Mouse (Mus musculus) macrophage (primary cell): Measurements from ENCODE around the gene Noxo1. TPM values are rescaled to one million over a fixed set of nuclear protein-coding genes. Genes with fewer than 3 reads are reported as not detected.
"Not testable (repeated sequence)": the region's sequence is repeated elsewhere in the genome, so short reads cannot be mapped to it uniquely, and the experiment has no call there.

Experiments
- H3K27ac ChIP-seq: fragments of 350-480 bp; formaldehyde crosslinking; 2 replicates; pipeline ENCODE4 v1.9.0; 2021
- H3K36me3 ChIP-seq: fragments of 350-480 bp; formaldehyde crosslinking; 2 replicates; pipeline ENCODE4 v1.9.0; 2021; ENCODE audit errors: inconsistent target
- H3K4me3 ChIP-seq: fragments of 350-480 bp; formaldehyde crosslinking; 2 replicates; pipeline ENCODE4 v1.9.0; 2021; ENCODE audit errors: inconsistent target
- H3K79me2 ChIP-seq: fragments of 350-480 bp; formaldehyde crosslinking; 2 replicates; pipeline ENCODE4 v1.9.0; 2021; ENCODE audit errors: inconsistent target
- whole genome bisulfite sequencing: methylation state at CpG from one replicate; pipeline ENCODE4 v1.1.7; 2026; ENCODE audit warnings: inconsistent platforms; ENCODE audit not compliant: missing documents; 5-methylcytosine and 5-hydroxymethylcytosine counted together
- polyA plus RNA-seq: library from polyadenylated mRNA; stranded (reverse); fragments of 250-400 nt; gene quantifications from 3 replicates; pipeline ENCODE4 v1.2.4, GENCODE M21; 2018; ENCODE audit warnings: inconsistent platforms

The Noxo1 gene
- polyA plus RNA-seq, 1 experiment from 2014 or later: 0.50 TPM

- 57% methylated on average over 5 of the region's 5 CpGs for WGBS
- peaks cover 23% of the 10 kb centered on the region; the same call in 1 of the 2 replicates for H3K36me3 ChIP-seq
- H3K4me3 ChIP-seq: no peak overlapping the region
- no peaks in the 10 kb centered on the region for H3K79me2 ChIP-seq
- no peak overlapping the region for H3K27ac ChIP-seq
These were observed 2.0 kb downstream of the Noxo1 start for GRCm38 (mm10) chr17:24697985-24698384.

GRCm38 (mm10) chr17:24698715-24699114, 2.7 kb downstream of the Noxo1 start:
- no peak overlapping the region for H3K4me3 ChIP-seq
- H3K27ac ChIP-seq: no peak overlapping the region
- 85% methylated on average over 9 of the region's 9 CpGs for WGBS
- peaks cover 24% of the 10 kb centered on the region; the same call in 1 of the 2 replicates for H3K36me3 ChIP-seq
- H3K79me2 ChIP-seq: no peaks in the 10 kb centered on the region

GRCm38 (mm10) chr17:24699473-24699872, 3.4 kb downstream of the Noxo1 start:
- Histone ChIP-seq H3K27ac (no peak overlapping the region), H3K36me3 (peaks cover 31% of the 10 kb centered on the region; the same call in 1 of the 2 replicates), H3K4me3 (no peak overlapping the region), H3K79me2 (no peaks in the 10 kb centered on the region)
- 80% methylated on average over 2 of the region's 2 CpGs for WGBS

- WGBS: 98% methylated on average over 7 of the region's 9 CpGs
- Histone ChIP-seq H3K36me3 (peaks cover 33% of the 10 kb centered on the region; the same call in 1 of the 2 replicates), H3K79me2 (peaks cover 8% of the 10 kb centered on the region; the same call in 1 of the 2 replicates), H3K4me3 (no peak overlapping the region), H3K27ac (no peak overlapping the region)
These were observed 5.2 kb downstream of the Noxo1 start for GRCm38 (mm10) chr17:24701251-24701650.

- Histone ChIP-seq H3K79me2 (peaks cover 17% of the 10 kb centered on the region; the same call in 1 of the 2 replicates), H3K27ac (no peak overlapping the region), H3K4me3 (no peak overlapping the region), H3K36me3 (peaks cover 25% of the 10 kb centered on the region; the same call in 1 of the 2 replicates)
- WGBS: 88% methylated on average over 3 of the region's 3 CpGs
These were observed 9.8 kb downstream of the Noxo1 start for GRCm38 (mm10) chr17:24705821-24706220.

- Histone ChIP-seq H3K79me2 (peaks cover 17% of the 10 kb centered on the region; the same call in 1 of the 2 replicates), H3K27ac (peak within 1 kb of the TSS; percentile 51), H3K4me3 (peak within 1 kb of the TSS; percentile 91), H3K36me3 (peaks cover 12% of the 10 kb centered on the region; the same call in 1 of the 2 replicates)
- WGBS: 3% methylated on average over 32 of the region's 32 CpGs
These were observed 11.2 kb downstream of the Noxo1 start, which contains the start of gene Tbl3 for GRCm38 (mm10) chr17:24706982-24707800. Tbl3 (minus strand) TSS chr17:24707660.

- H3K4me3 ChIP-seq: peak overlapping the region; percentile 91
- H3K27ac ChIP-seq: peak overlapping the region; percentile 51
- H3K79me2 ChIP-seq: peaks cover 17% of the 10 kb centered on the region; the same call in 1 of the 2 replicates
- 3% methylated on average over 23 of the region's 24 CpGs for WGBS
- H3K36me3 ChIP-seq: peaks cover 10% of the 10 kb centered on the region; the same call in 1 of the 2 replicates
These were observed 11.9 kb downstream of the Noxo1 start for GRCm38 (mm10) chr17:24707801-24708425.

GRCm38 (mm10) chr17:24708646-24709045, 12.6 kb downstream of the Noxo1 start:
- peak overlapping the region; percentile 91 for H3K4me3 ChIP-seq

GRCm38 (mm10) chr17:24715556-24715955, 19.5 kb downstream of the Noxo1 start:
- Histone ChIP-seq H3K4me3 (no peak overlapping the region), H3K27ac (no peak overlapping the region), H3K79me2 (peaks cover 14% of the 10 kb centered on the region), H3K36me3 (no peaks in the 10 kb centered on the region)
- whole genome bisulfite sequencing: 93% methylated on average over 6 of the region's 6 CpGs

More at GRCm38 (mm10) chr17:24708646-24709045, 12.6 kb downstream of the Noxo1 start:
- WGBS: 23% methylated on average over 2 of the region's 2 CpGs
- H3K79me2 ChIP-seq: peaks cover 17% of the 10 kb centered on the region; the same call in 1 of the 2 replicates
- peaks cover 10% of the 10 kb centered on the region; the same call in 1 of the 2 replicates for H3K36me3 ChIP-seq
- H3K27ac ChIP-seq: peak overlapping the region; percentile 51; the same call in 1 of the 2 replicates

- H3K4me3 ChIP-seq: no peak overlapping the region
- WGBS: 96% methylated on average over 11 of the region's 15 CpGs
- no peak overlapping the region for H3K27ac ChIP-seq
- H3K36me3 ChIP-seq: peaks cover 1% of the 10 kb centered on the region; the same call in 1 of the 2 replicates
- H3K79me2 ChIP-seq: peaks cover 20% of the 10 kb centered on the region
These were observed 20.2 kb downstream of the Noxo1 start for GRCm38 (mm10) chr17:24716166-24716682.

- peak within 1 kb of the TSS; percentile 68 for H3K4me3 ChIP-seq
- H3K79me2 ChIP-seq: peaks cover 37% of the 10 kb centered on the region
- peaks cover 5% of the 10 kb centered on the region; the same call in 1 of the 2 replicates for H3K36me3 ChIP-seq
- 93% methylated on average over 4 of the region's 4 CpGs for WGBS
- no peak within 1 kb of the TSS for H3K27ac ChIP-seq
These were observed 21.9 kb downstream of the Noxo1 start, which contains the start of the genes Rnf151 and Rps2 for GRCm38 (mm10) chr17:24717943-24718342. Rnf151 (minus strand) TSS chr17:24718063. Rps2 (plus strand) TSS chr17:24718116.

- WGBS: 83% methylated on average over 5 of the region's 5 CpGs
- peaks cover 47% of the 10 kb centered on the region for H3K79me2 ChIP-seq
- peak overlapping the region; percentile 46 for H3K27ac ChIP-seq
- H3K36me3 ChIP-seq: not testable (repeated sequence)
- peak overlapping the region; percentile 68 for H3K4me3 ChIP-seq
These were observed 22.9 kb downstream of the Noxo1 start for GRCm38 (mm10) chr17:24718938-24719337.

- Histone ChIP-seq H3K36me3 (peaks cover 5% of the 10 kb centered on the region; the same call in 1 of the 2 replicates), H3K79me2 (peaks cover 49% of the 10 kb centered on the region)
- under 1% methylated on average over 59 of the region's 61 CpGs for WGBS
These were observed 23.6 kb downstream of the Noxo1 start for GRCm38 (mm10) chr17:24719494-24720222.

GRCm38 (mm10) chr17:24720616-24721015, 24.6 kb downstream of the Noxo1 start:
- 0 out of 2 replicates have a peak overlapping the region, but pooled peaks have one; percentile 12 for H3K27ac ChIP-seq
- peak overlapping the region; percentile 68 for H3K4me3 ChIP-seq
- peaks cover 49% of the 10 kb centered on the region for H3K79me2 ChIP-seq
- not testable (repeated sequence) for H3K36me3 ChIP-seq
- 5% methylated on average over 10 of the region's 11 CpGs for WGBS

More at GRCm38 (mm10) chr17:24719494-24720222, 23.6 kb downstream of the Noxo1 start:
- H3K4me3 ChIP-seq: peak overlapping the region; percentile 68
- H3K27ac ChIP-seq: peak overlapping the region; percentile 46
